Mouse (Mus musculus): ENCODE data around the gene Akap11.
A peak's percentile ranks its signal among the peaks of the same experiment; 100 is the strongest.

Akap11 gene

GRCm38 (mm10) chr14:78528461-78529425, 7.9 kb downstream of the Akap11 start:
- DNase-seq (ENCODE audit: low spot score in 2 of 2) = no peak

- no peak for DNase-seq (ENCODE audit: low spot score in 2 of 2)
These were observed 9.7 kb downstream of the Akap11 start for GRCm38 (mm10) chr14:78526907-78527306.

- no peak for DNase-seq (ENCODE audit: low spot score in 2 of 2)
These were observed 10.1 kb downstream of the Akap11 start for GRCm38 (mm10) chr14:78526475-78526874.

- no peak for DNase-seq (ENCODE audit: low spot score in 2 of 2)
These were observed 10.8 kb downstream of the Akap11 start for GRCm38 (mm10) chr14:78525611-78526457.

GRCm38 (mm10) chr14:78525059-78525458, 11.5 kb downstream of the Akap11 start:
- no peak for DNase-seq (ENCODE audit: low spot score in 2 of 2)

GRCm38 (mm10) chr14:78510713-78511112, 25.9 kb downstream of the Akap11 start:
- no peak for DNase-seq (ENCODE audit: low spot score in 2 of 2)

GRCm38 (mm10) chr14:78509791-78510190, 26.8 kb downstream of the Akap11 start:
- DNase-seq (ENCODE audit: low spot score in 2 of 2) = no peak

GRCm38 (mm10) chr14:78500578-78500977, 36.0 kb downstream of the Akap11 start:
- DNase-seq (ENCODE audit: low spot score in 2 of 2) = no peak

GRCm38 (mm10) chr14:78496691-78497090, 39.9 kb downstream of the Akap11 start:
- DNase-seq (ENCODE audit: low spot score in 2 of 2) = no peak

- no peak for DNase-seq (ENCODE audit: low spot score in 2 of 2)
These were observed 41.4 kb downstream of the Akap11 start for GRCm38 (mm10) chr14:78495241-78495640.

- no peak for DNase-seq (ENCODE audit: low spot score in 2 of 2)
These were observed 44.0 kb downstream of the Akap11 start for GRCm38 (mm10) chr14:78492602-78493001.

GRCm38 (mm10) chr14:78491432-78491831, 45.2 kb downstream of the Akap11 start:
- DNase-seq (ENCODE audit: low spot score in 2 of 2) = no peak

- DNase-seq (ENCODE audit: low spot score in 2 of 2) = peak; percentile 11 to 24
These were observed 54.0 kb downstream of the Akap11 start for GRCm38 (mm10) chr14:78482385-78483231.

- no peak for DNase-seq (ENCODE audit: low spot score in 2 of 2)
These were observed 62.5 kb downstream of the Akap11 start for GRCm38 (mm10) chr14:78474058-78474457.

- no peak for DNase-seq (ENCODE audit: low spot score in 2 of 2)
These were observed 65.9 kb downstream of the Akap11 start for GRCm38 (mm10) chr14:78470714-78471113.

- no peak for DNase-seq (ENCODE audit: low spot score in 2 of 2)
These were observed 67.6 kb downstream of the Akap11 start for GRCm38 (mm10) chr14:78468991-78469390.

GRCm38 (mm10) chr14:78467994-78468393, 68.6 kb downstream of the Akap11 start:
- no peak for DNase-seq (ENCODE audit: low spot score in 2 of 2)

GRCm38 (mm10) chr14:78464353-78464752, 72.3 kb downstream of the Akap11 start:
- no peak for DNase-seq (ENCODE audit: low spot score in 2 of 2)

GRCm38 (mm10) chr14:78459121-78459520, 77.5 kb downstream of the Akap11 start:
- peak; percentile 63 to 82 for DNase-seq (ENCODE audit: low spot score in 2 of 2)

GRCm38 (mm10) chr14:78458705-78459104, 77.9 kb downstream of the Akap11 start:
- DNase-seq (ENCODE audit: low spot score in 2 of 2) = no peak

GRCm38 (mm10) chr14:78454970-78455369, 81.6 kb downstream of the Akap11 start:
- no peak for DNase-seq (ENCODE audit: low spot score in 2 of 2)

All from natural killer cell, adult 2 months (primary cell).